Mouse (Mus musculus) neural tube, embryonic 12.5 days (tissue): ENCODE measurements at regions not wholly inside any gene's neighbourhood (a gene's known extent, or its start where the extent isn't known, plus 50 kb on each side); places are given as distances from the start of the nearest gene placed in this dataset.

Experiments used
- ATAC-seq: fragments of 200-750 bp; cut with Nextera tagmentation; 2 replicates; pipeline ENCODE4 v1.8.0; 2017; ENCODE audit warnings: low read depth, mild to moderate bottlenecking, moderate TSS enrichment, moderate library complexity; ENCODE audit not compliant: low FRiP score
- H3K27ac ChIP-seq: fragments of 300-500 bp; sonication (generic); 2 replicates; pipeline ENCODE4 v1.5.1; 2016
- H3K27me3 ChIP-seq: fragments of 300-500 bp; sonication (generic); replicated peaks from 2 replicates; pipeline ENCODE4 v1.6.1; 2016; ENCODE audit warnings: mild to moderate bottlenecking
- H3K36me3 ChIP-seq: fragments of 300-500 bp; sonication (generic); 2 replicates; pipeline ENCODE4 v1.6.1; 2016; ENCODE audit warnings: mild to moderate bottlenecking
- H3K4me1 ChIP-seq: fragments of 300-500 bp; sonication (generic); 2 replicates; pipeline ENCODE4 v1.6.1; 2016
- H3K4me2 ChIP-seq: fragments of 300-500 bp; sonication (generic); replicated peaks from 2 replicates; pipeline ENCODE4 v1.6.1; 2016; ENCODE audit warnings: mild to moderate bottlenecking
- H3K4me3 ChIP-seq: fragments of 300-500 bp; sonication (generic); 2 replicates; pipeline ENCODE4 v1.5.1; 2016
- H3K9ac ChIP-seq: fragments of 300-500 bp; sonication (generic); 2 replicates; pipeline ENCODE4 v1.6.1; 2016; ENCODE audit warnings: mild to moderate bottlenecking
- H3K9me3 ChIP-seq: fragments of 300-500 bp; sonication (generic); 2 replicates; pipeline ENCODE4 v1.6.1; 2016; ENCODE audit warnings: mild to moderate bottlenecking
- WGBS: fragments of 180-500 bp; shearing (Covaris S2); methylation state at CpG from one replicate; pipeline ENCODE4 v1.1.7; 2016; 5-methylcytosine and 5-hydroxymethylcytosine counted together

- H3K4me1 ChIP-seq, result peaks cover 3% of the 10 kb centered on the region; the same call in 1 of the 2 replicates
- peaks cover 3% of the 10 kb centered on the region for H3K9me3 ChIP-seq
- peak; percentile 74 for ATAC-seq
- 43% methylated on average over 6 of the region's 6 CpGs for WGBS
- peak overlapping the region; percentile 19 for H3K4me2 ChIP-seq
- H3K27me3 ChIP-seq, result no peaks in the 10 kb centered on the region
- H3K4me3 ChIP-seq, result no peak overlapping the region
- H3K9ac ChIP-seq, result no peak overlapping the region
- no peaks in the 10 kb centered on the region for H3K36me3 ChIP-seq
- no peak overlapping the region for H3K27ac ChIP-seq
Measured at GRCm38 (mm10) chr10:87325769-87326168, 167.7 kb downstream of the Ascl1 start.

- Histone ChIP-seq H3K4me2 (peak overlapping the region; percentile 19), H3K9me3 (peaks cover 3% of the 10 kb centered on the region), H3K9ac (no peak overlapping the region), H3K36me3 (no peaks in the 10 kb centered on the region), H3K4me3 (no peak overlapping the region), H3K27me3 (no peaks in the 10 kb centered on the region), H3K4me1 (peaks cover 3% of the 10 kb centered on the region; the same call in 1 of the 2 replicates), H3K27ac (no peak overlapping the region)
- ATAC-seq, result no peak
- WGBS, result 46% methylated on average over 9 of the region's 9 CpGs
Measured at GRCm38 (mm10) chr10:87325143-87325542, 168.3 kb downstream of the Ascl1 start.

- no peak overlapping the region for H3K4me2 ChIP-seq
- H3K4me3 ChIP-seq, result no peak overlapping the region
- H3K36me3 ChIP-seq, result no peaks in the 10 kb centered on the region
- 46% methylated on average over 10 of the region's 10 CpGs for WGBS
- 0 out of 2 replicates have a peak, but pooled peaks cover 3% of the 10 kb centered on the region for H3K4me1 ChIP-seq
- peak; percentile 50; the same call in 1 of the 2 replicates for ATAC-seq
- H3K27ac ChIP-seq, result no peak overlapping the region
- H3K27me3 ChIP-seq, result no peaks in the 10 kb centered on the region
- H3K9me3 ChIP-seq, result peaks cover 21% of the 10 kb centered on the region
- H3K9ac ChIP-seq, result no peak overlapping the region
Measured at GRCm38 (mm10) chr10:87309601-87310062, 183.8 kb downstream of the Ascl1 start.

- 77% methylated on average over 10 of the region's 10 CpGs for WGBS
- no peak overlapping the region for H3K27ac ChIP-seq
- no peak overlapping the region for H3K4me2 ChIP-seq
- no peak for ATAC-seq
- H3K9ac ChIP-seq, result no peak overlapping the region
- H3K36me3 ChIP-seq, result no peaks in the 10 kb centered on the region
- H3K4me1 ChIP-seq, result 0 out of 2 replicates have a peak, but pooled peaks cover 3% of the 10 kb centered on the region
- H3K4me3 ChIP-seq, result no peak overlapping the region
- H3K9me3 ChIP-seq, result peaks cover 21% of the 10 kb centered on the region
- no peaks in the 10 kb centered on the region for H3K27me3 ChIP-seq
Measured at GRCm38 (mm10) chr10:87308815-87309396, 184.6 kb downstream of the Ascl1 start.

GRCm38 (mm10) chr10:87297166-87297565 lies 196.3 kb downstream of the Ascl1 start:
- H3K9me3 ChIP-seq, result no peaks in the 10 kb centered on the region
- H3K4me1 ChIP-seq, result no peaks in the 10 kb centered on the region
- H3K4me3 ChIP-seq, result no peak overlapping the region
- WGBS, result 73% methylated on average over 5 of the region's 5 CpGs
- H3K27ac ChIP-seq, result no peak overlapping the region
- H3K9ac ChIP-seq, result no peak overlapping the region
- no peak for ATAC-seq
- H3K27me3 ChIP-seq, result no peaks in the 10 kb centered on the region
- H3K36me3 ChIP-seq, result no peaks in the 10 kb centered on the region
- no peak overlapping the region for H3K4me2 ChIP-seq

- no peak overlapping the region for H3K4me3 ChIP-seq
- ATAC-seq, result no peak
Measured at GRCm38 (mm10) chr10:87293317-87293716, 200.1 kb downstream of the Ascl1 start.

GRCm38 (mm10) chr10:87286831-87287230 lies 206.6 kb downstream of the Ascl1 start:
- no peak for ATAC-seq
- WGBS, result 92% methylated on average over 1 of the region's 1 CpGs
- no peaks in the 10 kb centered on the region for H3K9me3 ChIP-seq
- H3K4me2 ChIP-seq, result no peak overlapping the region
- no peak overlapping the region for H3K27ac ChIP-seq
- H3K4me1 ChIP-seq, result no peaks in the 10 kb centered on the region
- no peak overlapping the region for H3K9ac ChIP-seq
- H3K36me3 ChIP-seq, result no peaks in the 10 kb centered on the region
- H3K27me3 ChIP-seq, result no peaks in the 10 kb centered on the region
- no peak overlapping the region for H3K4me3 ChIP-seq

More at GRCm38 (mm10) chr10:87293317-87293716, 200.1 kb downstream of the Ascl1 start:
- Histone ChIP-seq H3K4me1 (no peaks in the 10 kb centered on the region), H3K36me3 (no peaks in the 10 kb centered on the region), H3K9me3 (no peaks in the 10 kb centered on the region), H3K9ac (no peak overlapping the region), H3K4me2 (no peak overlapping the region), H3K27ac (no peak overlapping the region), H3K27me3 (no peaks in the 10 kb centered on the region)
- 35% methylated on average over 2 of the region's 2 CpGs for WGBS

GRCm38 (mm10) chr10:87284296-87284695 lies 209.2 kb downstream of the Ascl1 start:
- ATAC-seq, result no peak
- WGBS, result 86% methylated on average over 2 of the region's 2 CpGs
- Histone ChIP-seq H3K4me2 (no peak overlapping the region), H3K9me3 (no peaks in the 10 kb centered on the region), H3K27ac (no peak overlapping the region), H3K4me3 (no peak overlapping the region), H3K27me3 (no peaks in the 10 kb centered on the region), H3K4me1 (no peaks in the 10 kb centered on the region), H3K36me3 (no peaks in the 10 kb centered on the region), H3K9ac (no peak overlapping the region)
